Mouse (Mus musculus): ENCODE results near the gene 1700023F06Rik. TPM values are rescaled to one million over a fixed set of nuclear protein-coding genes. Genes with fewer than 3 reads are reported as not detected.

Gene 1700023F06Rik
- 0.57 and 0.83 TPM in 2 replicates for polyA plus RNA-seq (2015; fragmentation: Nextera tagmentation; extraction: Ambion mirVana)

- no peaks in the 10 kb centered on the region for H3K36me3 ChIP-seq (ENCODE audit: control insufficient read depth, insufficient read depth, low read length)
- H3K4me2 ChIP-seq (ENCODE audit: low read depth, low read length), result no peak within 1 kb of the TSS
- no peaks in the 10 kb centered on the region for H3K27me3 ChIP-seq (replicated peaks; ENCODE audit: control insufficient read depth, insufficient read depth, low read length)
- no peak within 1 kb of the TSS for H3K27ac ChIP-seq (ENCODE audit: low read length)
- H3K9me3 ChIP-seq (ENCODE audit: control insufficient read depth, low read length), result no peaks in the 10 kb centered on the region
- H3K4me1 ChIP-seq (ENCODE audit: control insufficient read depth, insufficient read depth, low read length), result no peaks in the 10 kb centered on the region
- no peak for ATAC-seq
- WGBS, result 92% methylated on average over 3 of the region's 3 CpGs
- no peak within 1 kb of the TSS for H3K4me3 ChIP-seq (ENCODE audit: low read length)
- H3K9ac ChIP-seq (ENCODE audit: low read depth, low read length), result no peak within 1 kb of the TSS
Observed at GRCm38 (mm10) chr11:103208458-103208857, at the start of gene 1700023F06Rik. 1700023F06Rik (minus strand) TSS chr11:103208558.

GRCm38 (mm10) chr11:103257938-103258481 lies 49.7 kb upstream of the 1700023F06Rik start:
- Histone ChIP-seq H3K4me3 (ENCODE audit: low read length) (no peak overlapping the region), H3K4me1 (ENCODE audit: control insufficient read depth, insufficient read depth, low read length) (peaks cover 21% of the 10 kb centered on the region), H3K27me3 (replicated peaks; ENCODE audit: control insufficient read depth, insufficient read depth, low read length) (no peaks in the 10 kb centered on the region), H3K4me2 (ENCODE audit: low read depth, low read length) (no peak overlapping the region), H3K36me3 (ENCODE audit: control insufficient read depth, insufficient read depth, low read length) (no peaks in the 10 kb centered on the region), H3K27ac (ENCODE audit: low read length) (no peak overlapping the region), H3K9me3 (ENCODE audit: control insufficient read depth, low read length) (no peaks in the 10 kb centered on the region), H3K9ac (ENCODE audit: low read depth, low read length) (no peak overlapping the region)
- no peak for ATAC-seq
- whole genome bisulfite sequencing, result 91% methylated on average over 4 of the region's 4 CpGs

- Histone ChIP-seq H3K27ac (ENCODE audit: low read length) (no peak overlapping the region), H3K4me1 (ENCODE audit: control insufficient read depth, insufficient read depth, low read length) (0 out of 2 replicates have a peak, but pooled peaks cover 4% of the 10 kb centered on the region), H3K9ac (ENCODE audit: low read depth, low read length) (no peak overlapping the region), H3K4me3 (ENCODE audit: low read length) (no peak overlapping the region), H3K36me3 (ENCODE audit: control insufficient read depth, insufficient read depth, low read length) (no peaks in the 10 kb centered on the region), H3K9me3 (ENCODE audit: control insufficient read depth, low read length) (no peaks in the 10 kb centered on the region), H3K27me3 (replicated peaks; ENCODE audit: control insufficient read depth, insufficient read depth, low read length) (no peaks in the 10 kb centered on the region), H3K4me2 (ENCODE audit: low read depth, low read length) (no peak overlapping the region)
- WGBS, result 84% methylated on average over 5 of the region's 5 CpGs
- ATAC-seq, result no peak
Observed at GRCm38 (mm10) chr11:103253605-103254004, 45.2 kb upstream of the 1700023F06Rik start.

- Histone ChIP-seq H3K4me1 (ENCODE audit: control insufficient read depth, insufficient read depth, low read length) (peaks cover 13% of the 10 kb centered on the region), H3K4me3 (ENCODE audit: low read length) (no peak overlapping the region), H3K27me3 (replicated peaks; ENCODE audit: control insufficient read depth, insufficient read depth, low read length) (no peaks in the 10 kb centered on the region), H3K36me3 (ENCODE audit: control insufficient read depth, insufficient read depth, low read length) (no peaks in the 10 kb centered on the region), H3K9me3 (ENCODE audit: control insufficient read depth, low read length) (no peaks in the 10 kb centered on the region), H3K9ac (ENCODE audit: low read depth, low read length) (no peak overlapping the region), H3K4me2 (ENCODE audit: low read depth, low read length) (no peak overlapping the region), H3K27ac (ENCODE audit: low read length) (no peak overlapping the region)
- ATAC-seq, result no peak
- 89% methylated on average over 5 of the region's 5 CpGs for WGBS
Observed at GRCm38 (mm10) chr11:103252380-103252779, 44.0 kb upstream of the 1700023F06Rik start.

- no peaks in the 10 kb centered on the region for H3K27me3 ChIP-seq (replicated peaks; ENCODE audit: control insufficient read depth, insufficient read depth, low read length)
- H3K9me3 ChIP-seq (ENCODE audit: control insufficient read depth, low read length), result no peaks in the 10 kb centered on the region
- H3K4me1 ChIP-seq (ENCODE audit: control insufficient read depth, insufficient read depth, low read length), result peaks cover 25% of the 10 kb centered on the region
- ATAC-seq, result no peak
- H3K4me2 ChIP-seq (ENCODE audit: low read depth, low read length), result no peak overlapping the region
- no peak overlapping the region for H3K4me3 ChIP-seq (ENCODE audit: low read length)
- no peaks in the 10 kb centered on the region for H3K36me3 ChIP-seq (ENCODE audit: control insufficient read depth, insufficient read depth, low read length)
- H3K27ac ChIP-seq (ENCODE audit: low read length), result no peak overlapping the region
- H3K9ac ChIP-seq (ENCODE audit: low read depth, low read length), result no peak overlapping the region
- WGBS, result 86% methylated on average over 3 of the region's 3 CpGs
Observed at GRCm38 (mm10) chr11:103250324-103250723, 42.0 kb upstream of the 1700023F06Rik start.

GRCm38 (mm10) chr11:103249509-103249908 lies 41.2 kb upstream of the 1700023F06Rik start:
- Histone ChIP-seq H3K36me3 (ENCODE audit: control insufficient read depth, insufficient read depth, low read length) (no peaks in the 10 kb centered on the region), H3K9ac (ENCODE audit: low read depth, low read length) (no peak overlapping the region), H3K9me3 (ENCODE audit: control insufficient read depth, low read length) (no peaks in the 10 kb centered on the region), H3K4me1 (ENCODE audit: control insufficient read depth, insufficient read depth, low read length) (peaks cover 25% of the 10 kb centered on the region), H3K4me3 (ENCODE audit: low read length) (no peak overlapping the region), H3K27me3 (replicated peaks; ENCODE audit: control insufficient read depth, insufficient read depth, low read length) (no peaks in the 10 kb centered on the region), H3K4me2 (ENCODE audit: low read depth, low read length) (no peak overlapping the region), H3K27ac (ENCODE audit: low read length) (0 out of 2 replicates have a peak overlapping the region, but pooled peaks have one; percentile 21)
- ATAC-seq, result no peak
- WGBS, result 60% methylated on average over 6 of the region's 6 CpGs

GRCm38 (mm10) chr11:103248837-103249236 lies 40.5 kb upstream of the 1700023F06Rik start:
- Histone ChIP-seq H3K27me3 (replicated peaks; ENCODE audit: control insufficient read depth, insufficient read depth, low read length) (no peaks in the 10 kb centered on the region), H3K9me3 (ENCODE audit: control insufficient read depth, low read length) (no peaks in the 10 kb centered on the region), H3K4me3 (ENCODE audit: low read length) (no peak overlapping the region), H3K36me3 (ENCODE audit: control insufficient read depth, insufficient read depth, low read length) (no peaks in the 10 kb centered on the region), H3K27ac (ENCODE audit: low read length) (no peak overlapping the region), H3K4me1 (ENCODE audit: control insufficient read depth, insufficient read depth, low read length) (peaks cover 25% of the 10 kb centered on the region), H3K9ac (ENCODE audit: low read depth, low read length) (no peak overlapping the region), H3K4me2 (ENCODE audit: low read depth, low read length) (no peak overlapping the region)
- WGBS, result 68% methylated on average over 5 of the region's 5 CpGs
- no peak for ATAC-seq

- H3K4me2 ChIP-seq (ENCODE audit: low read depth, low read length), result no peak overlapping the region
- H3K36me3 ChIP-seq (ENCODE audit: control insufficient read depth, insufficient read depth, low read length), result no peaks in the 10 kb centered on the region
- H3K27ac ChIP-seq (ENCODE audit: low read length), result peak overlapping the region; percentile 62
- H3K9ac ChIP-seq (ENCODE audit: low read depth, low read length), result no peak overlapping the region
- H3K4me3 ChIP-seq (ENCODE audit: low read length), result no peak overlapping the region
- WGBS, result 56% methylated on average over 11 of the region's 11 CpGs
- no peaks in the 10 kb centered on the region for H3K27me3 ChIP-seq (replicated peaks; ENCODE audit: control insufficient read depth, insufficient read depth, low read length)
- peak; percentile 57 for ATAC-seq
- H3K4me1 ChIP-seq (ENCODE audit: control insufficient read depth, insufficient read depth, low read length), result peaks cover 25% of the 10 kb centered on the region
- H3K9me3 ChIP-seq (ENCODE audit: control insufficient read depth, low read length), result no peaks in the 10 kb centered on the region
Observed at GRCm38 (mm10) chr11:103247504-103248177, 39.3 kb upstream of the 1700023F06Rik start.

GRCm38 (mm10) chr11:103246731-103247290 lies 38.5 kb upstream of the 1700023F06Rik start:
- WGBS, result 48% methylated on average over 4 of the region's 4 CpGs
- no peak overlapping the region for H3K9ac ChIP-seq (ENCODE audit: low read depth, low read length)
- no peak overlapping the region for H3K4me2 ChIP-seq (ENCODE audit: low read depth, low read length)
- H3K27ac ChIP-seq (ENCODE audit: low read length), result peak overlapping the region; percentile 14
- H3K9me3 ChIP-seq (ENCODE audit: control insufficient read depth, low read length), result no peaks in the 10 kb centered on the region
- no peaks in the 10 kb centered on the region for H3K27me3 ChIP-seq (replicated peaks; ENCODE audit: control insufficient read depth, insufficient read depth, low read length)
- H3K4me1 ChIP-seq (ENCODE audit: control insufficient read depth, insufficient read depth, low read length), result peaks cover 25% of the 10 kb centered on the region
- H3K36me3 ChIP-seq (ENCODE audit: control insufficient read depth, insufficient read depth, low read length), result no peaks in the 10 kb centered on the region
- no peak overlapping the region for H3K4me3 ChIP-seq (ENCODE audit: low read length)
- peak; percentile 24; the same call in 1 of the 2 replicates for ATAC-seq

Measured in intestine, embryonic 16.5 days (tissue).